Mouse (Mus musculus): ENCODE data around the gene Ccdc65. TPM values are rescaled to one million over a fixed set of nuclear protein-coding genes. Genes with fewer than 3 reads are reported as not detected.

Gene Ccdc65
- polyA plus RNA-seq (2014; fragmentation: Nextera tagmentation; extraction: Ambion mirVana) = 1.7 and 3.9 TPM in 2 replicates

DNA sequence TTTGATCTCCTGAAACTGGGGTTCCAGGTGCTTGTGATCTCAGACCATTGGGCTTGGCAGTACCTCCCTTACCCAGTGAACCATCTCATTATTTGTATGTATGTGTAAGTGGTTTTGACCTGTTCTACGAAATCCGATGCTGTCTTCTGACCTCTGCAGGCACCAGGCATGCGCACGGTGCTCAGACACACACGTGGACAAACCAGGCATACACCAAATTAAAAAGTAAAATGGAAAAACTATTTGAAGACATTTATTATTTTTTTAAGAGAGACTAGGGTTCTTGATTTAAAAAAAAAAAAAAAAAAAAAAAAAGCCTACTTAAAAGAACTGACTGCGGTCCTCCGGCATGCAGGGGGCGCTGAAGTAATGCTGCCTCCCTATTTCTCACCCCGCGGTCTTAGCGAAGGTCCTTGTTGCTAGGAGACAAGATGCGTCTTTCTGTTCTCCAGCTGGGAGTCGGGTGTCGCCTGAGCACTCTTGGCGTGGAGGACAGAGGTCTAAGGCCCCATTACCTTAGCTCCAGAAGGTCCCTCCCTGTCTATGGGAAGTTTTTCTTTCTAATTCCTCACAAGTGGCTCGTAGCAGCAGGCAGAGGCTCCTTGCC is at the start of gene Ccdc65:
Ccdc65 (plus strand) TSS at position 442 of the 607 bp plus-strand sequence.
- no peaks in the 10 kb centered on the region for H3K9me3 ChIP-seq (ENCODE audit: control insufficient read depth, low read length)
- peak within 1 kb of the TSS; percentile 66 for H3K4me2 ChIP-seq (ENCODE audit: low read depth, low read length)
- H3K27ac ChIP-seq (replicated peaks; ENCODE audit: low read depth, low read length) = no peak within 1 kb of the TSS
- H3K36me3 ChIP-seq (ENCODE audit: control insufficient read depth, insufficient read depth, low read length) = no peaks in the 10 kb centered on the region
- ATAC-seq (ENCODE audit: low read depth) (peak; percentile 72; the same call in 1 of the 2 replicates), DNase-seq (ENCODE audit: low spot score) (peak; percentile 95)
- H3K9ac ChIP-seq (ENCODE audit: low read depth, low read length) = peak within 1 kb of the TSS; percentile 46
- peaks cover 8% of the 10 kb centered on the region for H3K27me3 ChIP-seq (replicated peaks; ENCODE audit: control insufficient read depth, insufficient read depth, low read length)
- 17% methylated on average over 16 of the region's 16 CpGs for WGBS
- peak within 1 kb of the TSS; percentile 43 for H3K4me3 ChIP-seq (ENCODE audit: low read depth, low read length)
- no peaks in the 10 kb centered on the region for H3K4me1 ChIP-seq (ENCODE audit: control insufficient read depth, insufficient read depth, low read length)

DNA sequence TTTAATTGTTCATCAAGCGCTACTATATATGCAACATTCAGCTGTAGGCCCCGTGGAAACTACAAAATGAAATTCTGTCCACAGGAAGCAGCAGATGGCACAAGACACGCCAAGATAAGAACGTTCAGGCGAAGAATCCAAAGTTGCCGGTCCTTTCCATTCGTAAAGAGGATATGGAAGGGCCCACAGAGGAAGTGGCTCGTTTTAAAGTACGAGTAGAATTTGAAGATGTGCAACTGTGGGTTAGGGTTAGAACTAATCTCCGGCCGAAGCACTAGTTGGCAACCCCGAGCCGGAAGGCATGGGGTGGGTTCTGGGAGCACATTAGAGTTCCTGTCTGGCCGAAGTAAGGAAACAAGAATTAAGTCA is 45.8 kb upstream of the Ccdc65 start:
- WGBS = under 1% methylated on average over 14 of the region's 14 CpGs
- Histone ChIP-seq H3K4me2 (ENCODE audit: low read depth, low read length) (peak overlapping the region; percentile 69), H3K36me3 (ENCODE audit: control insufficient read depth, insufficient read depth, low read length) (peaks cover 29% of the 10 kb centered on the region), H3K4me1 (ENCODE audit: control insufficient read depth, insufficient read depth, low read length) (0 out of 2 replicates have a peak, but pooled peaks cover 3% of the 10 kb centered on the region), H3K9ac (ENCODE audit: low read depth, low read length) (peak overlapping the region; percentile 94), H3K9me3 (ENCODE audit: control insufficient read depth, low read length) (no peaks in the 10 kb centered on the region), H3K27ac (replicated peaks; ENCODE audit: low read depth, low read length) (peak overlapping the region; percentile 85), H3K4me3 (ENCODE audit: low read depth, low read length) (peak overlapping the region; percentile 73), H3K27me3 (replicated peaks; ENCODE audit: control insufficient read depth, insufficient read depth, low read length) (no peaks in the 10 kb centered on the region)
- DNase-seq (ENCODE audit: low spot score) (peak; percentile 38), ATAC-seq (ENCODE audit: low read depth) (no peak)

DNA sequence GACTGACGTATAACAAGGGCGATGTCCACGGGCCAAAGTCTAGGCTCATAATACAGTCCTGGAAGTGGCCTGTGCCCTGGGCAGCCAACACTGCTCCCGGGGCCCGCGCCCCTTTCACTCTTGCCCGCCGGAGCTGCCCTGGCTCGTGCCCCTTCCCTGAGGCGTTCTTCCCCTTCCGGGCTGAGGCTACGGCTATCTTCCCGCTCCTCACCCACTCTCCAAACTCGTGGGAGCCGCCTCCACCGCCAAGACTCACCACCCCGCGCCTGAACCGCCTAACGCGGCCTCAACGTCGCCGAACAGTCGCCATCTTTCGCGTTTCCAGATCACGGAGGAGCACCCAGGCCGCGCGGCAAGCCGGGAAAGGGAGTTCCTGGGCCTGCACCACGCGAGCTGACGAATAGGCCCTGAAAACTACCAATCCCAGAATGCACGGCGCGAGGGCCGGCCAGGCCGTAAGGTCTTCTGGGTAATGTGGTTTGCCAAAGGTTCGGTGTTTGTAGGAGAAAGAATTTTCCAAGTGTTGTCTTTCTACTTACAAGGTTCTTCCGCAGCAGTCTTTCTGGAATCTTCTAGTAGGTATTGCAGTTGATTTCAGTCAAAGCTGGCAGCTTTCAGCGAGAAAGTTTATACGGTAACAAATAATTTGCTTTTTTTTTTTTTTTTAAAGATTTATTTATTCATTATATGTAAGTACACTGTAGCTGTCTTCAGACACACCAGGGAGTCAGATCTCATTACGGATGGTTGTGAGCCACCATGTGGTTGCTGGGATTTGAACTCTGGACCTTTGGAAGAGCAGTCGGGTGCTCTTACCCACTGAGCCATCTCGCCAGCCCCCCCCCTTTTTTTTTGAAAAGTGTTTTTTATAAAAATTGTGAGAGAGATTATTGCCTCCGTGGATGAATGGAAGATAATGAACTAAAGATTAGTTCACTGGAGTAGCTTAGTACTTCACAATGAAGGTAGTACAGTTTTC is 45.2 kb upstream of the Ccdc65 start, which contains the start of gene Ddx23:
Ddx23 (minus strand) TSS at position 328 of the 979 bp plus-strand sequence.
- H3K36me3 ChIP-seq (ENCODE audit: control insufficient read depth, insufficient read depth, low read length) = peaks cover 22% of the 10 kb centered on the region
- WGBS = 4% methylated on average over 45 of the region's 48 CpGs
- DNase-seq (ENCODE audit: low spot score) (peak; percentile 99), ATAC-seq (ENCODE audit: low read depth) (peak; percentile 98)
- H3K4me3 ChIP-seq (ENCODE audit: low read depth, low read length) = peak within 1 kb of the TSS; percentile 73
- peak within 1 kb of the TSS; percentile 85 for H3K27ac ChIP-seq (replicated peaks; ENCODE audit: low read depth, low read length)
- H3K9me3 ChIP-seq (ENCODE audit: control insufficient read depth, low read length) = no peaks in the 10 kb centered on the region
- H3K4me1 ChIP-seq (ENCODE audit: control insufficient read depth, insufficient read depth, low read length) = 0 out of 2 replicates have a peak, but pooled peaks cover 3% of the 10 kb centered on the region
- no peaks in the 10 kb centered on the region for H3K27me3 ChIP-seq (replicated peaks; ENCODE audit: control insufficient read depth, insufficient read depth, low read length)
- peak within 1 kb of the TSS; percentile 69 for H3K4me2 ChIP-seq (ENCODE audit: low read depth, low read length)
- H3K9ac ChIP-seq (ENCODE audit: low read depth, low read length) = peak within 1 kb of the TSS; percentile 94

DNA sequence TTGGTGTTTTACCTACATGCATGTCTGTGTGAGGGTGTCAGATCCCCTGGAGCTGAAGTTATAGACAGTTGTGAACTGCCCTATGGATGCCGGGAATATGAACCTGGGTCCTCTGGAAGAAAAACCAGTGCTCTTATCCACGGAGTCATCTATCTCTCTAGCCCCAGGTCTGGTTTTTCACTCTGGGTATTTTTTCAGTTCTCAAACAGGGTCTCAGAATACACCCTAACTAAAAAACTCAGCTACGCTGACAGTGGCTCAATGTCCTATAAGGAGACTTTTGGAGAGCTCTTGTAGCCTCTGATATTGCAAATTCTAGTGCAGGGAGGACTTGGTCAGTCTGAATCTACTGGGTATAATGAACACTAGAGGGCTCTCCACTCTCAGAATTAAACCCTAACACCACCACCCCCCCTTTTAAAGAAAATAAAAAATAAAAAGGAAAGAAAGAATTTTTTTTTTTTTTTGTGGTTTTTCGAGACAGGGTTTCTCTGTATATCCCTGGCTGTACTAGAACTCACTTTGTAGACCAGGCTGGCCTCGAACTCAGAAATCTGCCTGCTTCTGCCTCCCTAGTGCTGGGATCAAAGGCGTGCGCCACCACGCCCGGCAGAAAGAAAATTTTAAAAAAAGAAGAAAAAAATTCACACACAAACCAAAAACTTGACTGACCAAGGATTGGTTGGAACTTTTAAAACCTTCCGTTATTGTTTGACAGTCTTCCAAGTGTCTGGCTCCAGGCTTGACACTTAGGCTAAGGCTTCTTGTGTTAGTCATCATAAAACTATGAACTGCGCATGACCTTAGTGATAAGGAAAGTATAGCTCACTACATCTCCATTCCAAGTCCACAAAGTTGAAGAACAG is 43.7 kb upstream of the Ccdc65 start:
- Histone ChIP-seq H3K4me1 (ENCODE audit: control insufficient read depth, insufficient read depth, low read length) (0 out of 2 replicates have a peak, but pooled peaks cover 3% of the 10 kb centered on the region), H3K4me2 (ENCODE audit: low read depth, low read length) (no peak overlapping the region), H3K27ac (replicated peaks; ENCODE audit: low read depth, low read length) (no peak overlapping the region), H3K9me3 (ENCODE audit: control insufficient read depth, low read length) (no peaks in the 10 kb centered on the region), H3K36me3 (ENCODE audit: control insufficient read depth, insufficient read depth, low read length) (peaks cover 8% of the 10 kb centered on the region; the same call in 1 of the 2 replicates), H3K9ac (ENCODE audit: low read depth, low read length) (no peak overlapping the region), H3K27me3 (replicated peaks; ENCODE audit: control insufficient read depth, insufficient read depth, low read length) (no peaks in the 10 kb centered on the region), H3K4me3 (ENCODE audit: low read depth, low read length) (no peak overlapping the region)
- DNase-seq (ENCODE audit: low spot score) (peak; percentile 56), ATAC-seq (ENCODE audit: low read depth) (no peak)
- 80% methylated on average over 11 of the region's 11 CpGs for WGBS

DNA sequence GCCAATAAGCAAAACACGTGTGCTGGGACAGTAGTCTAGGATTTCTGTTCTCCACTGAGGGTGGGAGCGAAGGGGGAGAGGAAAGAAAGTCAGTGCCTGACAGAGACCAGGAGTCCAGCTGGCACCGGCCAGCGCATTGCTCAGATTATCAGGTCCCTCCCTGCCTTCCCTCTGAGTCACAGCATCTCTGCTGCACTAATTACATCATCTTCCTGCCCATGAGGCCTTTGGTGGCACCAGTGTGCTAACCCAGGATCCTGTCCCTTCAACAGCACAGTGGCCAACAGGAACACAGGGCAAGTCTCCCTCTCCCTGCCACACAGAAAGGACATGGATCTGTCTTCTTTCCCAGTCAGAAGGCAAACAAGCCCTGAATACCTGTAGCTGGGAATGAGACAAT is 35.4 kb upstream of the Ccdc65 start:
- Histone ChIP-seq H3K27me3 (replicated peaks; ENCODE audit: control insufficient read depth, insufficient read depth, low read length) (peaks cover 37% of the 10 kb centered on the region), H3K9me3 (ENCODE audit: control insufficient read depth, low read length) (no peaks in the 10 kb centered on the region), H3K4me2 (ENCODE audit: low read depth, low read length) (no peak overlapping the region), H3K4me1 (ENCODE audit: control insufficient read depth, insufficient read depth, low read length) (0 out of 2 replicates have a peak, but pooled peaks cover 4% of the 10 kb centered on the region), H3K4me3 (ENCODE audit: low read depth, low read length) (no peak overlapping the region), H3K27ac (replicated peaks; ENCODE audit: low read depth, low read length) (no peak overlapping the region), H3K36me3 (ENCODE audit: control insufficient read depth, insufficient read depth, low read length) (no peaks in the 10 kb centered on the region), H3K9ac (ENCODE audit: low read depth, low read length) (no peak overlapping the region)
- ATAC-seq (ENCODE audit: low read depth) (no peak), DNase-seq (ENCODE audit: low spot score) (no peak)
- 78% methylated on average over 4 of the region's 4 CpGs for WGBS

DNA sequence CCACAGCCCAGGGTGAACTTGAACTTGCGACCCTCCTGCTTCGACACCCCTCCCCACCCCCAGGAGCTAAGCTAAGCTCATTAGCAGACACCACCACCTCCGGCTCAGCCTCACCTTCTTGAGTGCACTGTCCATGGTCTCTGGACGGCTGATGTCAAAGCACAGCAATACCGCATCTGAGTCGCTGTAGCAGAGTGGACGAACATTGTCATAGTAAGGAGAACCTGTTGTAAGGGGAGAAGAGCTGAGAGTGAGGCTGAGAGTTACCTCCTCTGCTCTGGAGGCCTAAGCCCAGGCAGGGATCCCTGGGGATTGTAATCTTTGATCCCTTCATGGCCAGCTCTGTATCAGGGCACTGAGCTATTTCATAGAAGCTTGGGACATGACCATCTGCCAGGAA is 34.3 kb upstream of the Ccdc65 start:
- WGBS = 76% methylated on average over 7 of the region's 7 CpGs
- Histone ChIP-seq H3K9me3 (ENCODE audit: control insufficient read depth, low read length) (no peaks in the 10 kb centered on the region), H3K27me3 (replicated peaks; ENCODE audit: control insufficient read depth, insufficient read depth, low read length) (peaks cover 44% of the 10 kb centered on the region), H3K27ac (replicated peaks; ENCODE audit: low read depth, low read length) (no peak overlapping the region), H3K9ac (ENCODE audit: low read depth, low read length) (no peak overlapping the region), H3K36me3 (ENCODE audit: control insufficient read depth, insufficient read depth, low read length) (no peaks in the 10 kb centered on the region), H3K4me1 (ENCODE audit: control insufficient read depth, insufficient read depth, low read length) (0 out of 2 replicates have a peak, but pooled peaks cover 4% of the 10 kb centered on the region), H3K4me3 (ENCODE audit: low read depth, low read length) (no peak overlapping the region), H3K4me2 (ENCODE audit: low read depth, low read length) (no peak overlapping the region)
- no peak for ATAC-seq (ENCODE audit: low read depth)
- no peak for DNase-seq (ENCODE audit: low spot score)

DNA sequence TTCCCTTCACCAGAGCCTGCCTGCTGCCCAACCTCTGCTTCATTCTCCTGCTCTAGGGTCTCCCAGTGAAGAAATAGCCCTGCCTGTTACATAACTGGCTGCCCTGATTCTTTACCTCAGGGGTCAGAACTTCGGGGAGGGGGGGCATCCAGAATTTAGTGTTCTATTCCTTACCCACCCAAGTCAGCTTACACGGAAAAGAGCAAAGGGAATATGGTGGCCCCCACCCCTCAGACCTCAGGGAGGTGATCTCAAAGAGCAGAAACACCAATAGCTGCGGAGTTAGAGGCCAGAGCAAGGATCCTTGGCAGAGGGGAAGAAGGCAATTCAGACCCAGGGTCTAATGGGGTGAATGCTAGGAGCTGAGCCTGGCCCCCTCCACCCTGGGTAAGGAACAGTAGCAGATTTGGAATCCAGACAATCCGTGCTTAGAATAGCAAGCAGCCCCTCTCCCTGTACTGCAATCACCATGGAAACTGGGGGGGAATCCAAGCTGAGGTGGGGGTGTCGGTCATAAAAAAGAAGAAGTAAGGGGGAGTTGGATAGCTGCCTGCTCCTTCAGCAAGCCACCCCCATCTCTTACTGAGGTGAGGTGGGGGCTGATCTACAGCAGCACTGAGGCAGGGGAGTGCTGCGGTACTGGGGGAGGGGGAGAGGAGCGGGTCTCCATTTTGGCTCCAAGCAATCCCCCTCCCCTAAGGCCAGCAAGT is 33.6 kb upstream of the Ccdc65 start:
- Histone ChIP-seq H3K27ac (replicated peaks; ENCODE audit: low read depth, low read length) (no peak overlapping the region), H3K9me3 (ENCODE audit: control insufficient read depth, low read length) (no peaks in the 10 kb centered on the region), H3K4me3 (ENCODE audit: low read depth, low read length) (no peak overlapping the region), H3K36me3 (ENCODE audit: control insufficient read depth, insufficient read depth, low read length) (no peaks in the 10 kb centered on the region), H3K9ac (ENCODE audit: low read depth, low read length) (no peak overlapping the region), H3K4me1 (ENCODE audit: control insufficient read depth, insufficient read depth, low read length) (0 out of 2 replicates have a peak, but pooled peaks cover 4% of the 10 kb centered on the region), H3K4me2 (ENCODE audit: low read depth, low read length) (0 out of 2 replicates have a peak overlapping the region, but pooled peaks have one; percentile 65), H3K27me3 (replicated peaks; ENCODE audit: control insufficient read depth, insufficient read depth, low read length) (peaks cover 44% of the 10 kb centered on the region)
- no peak for DNase-seq (ENCODE audit: low spot score)
- ATAC-seq (ENCODE audit: low read depth) = no peak
- 41% methylated on average over 7 of the region's 7 CpGs for WGBS
